Mouse (Mus musculus) liver, adult 2 months (tissue): ENCODE measurements around the gene Lsm12. TPM values are rescaled to one million over a fixed set of nuclear protein-coding genes. Genes with fewer than 3 reads are reported as not detected.

Source experiments
- DNase-seq: peaks from one replicate; pipeline ENCODE4 v3.0.0-alpha.2; 2011; ENCODE audit warnings: low read depth, low spot score; ENCODE audit errors: extremely low read depth
- H3K27ac ChIP-seq: fragments of 200-500 bp; replicated peaks from 2 replicates; pipeline ENCODE4 v1.5.1; 2012; ENCODE audit warnings: low read depth, mild to moderate bottlenecking, control low read depth, inconsistent platforms, low read length; ENCODE audit not compliant: insufficient read depth
- H3K27me3 ChIP-seq: fragments of 200-500 bp; 2 replicates; pipeline ENCODE4 v1.6.1; 2012; ENCODE audit warnings: mild to moderate bottlenecking, moderate library complexity, low read length, inconsistent platforms; ENCODE audit not compliant: control insufficient read depth, insufficient read depth
- H3K36me3 ChIP-seq: fragments of 200-500 bp; 2 replicates; pipeline ENCODE4 v1.6.1; 2012; ENCODE audit warnings: low read length, inconsistent platforms; ENCODE audit not compliant: control insufficient read depth, insufficient read depth
- H3K4me1 ChIP-seq: fragments of 200-500 bp; 2 replicates; pipeline ENCODE4 v1.6.1; 2011; ENCODE audit warnings: low read length; ENCODE audit not compliant: control insufficient read depth, insufficient read depth
- H3K4me3 ChIP-seq: fragments of 200-500 bp; 2 replicates; pipeline ENCODE4 v1.5.1; 2011; ENCODE audit warnings: low read depth, mild to moderate bottlenecking, control low read depth, low read length, moderate library complexity; ENCODE audit not compliant: insufficient read depth
- H3K79me2 ChIP-seq: fragments of 200-500 bp; 2 replicates; pipeline ENCODE4 v1.6.1; 2012; ENCODE audit warnings: inconsistent platforms, mild to moderate bottlenecking, low read length, moderate library complexity; ENCODE audit not compliant: control insufficient read depth, insufficient read depth
- H3K9ac ChIP-seq: fragments of 200-500 bp; 2 replicates; pipeline ENCODE4 v1.6.1; 2012; ENCODE audit warnings: low read depth, mild to moderate bottlenecking, control low read depth, inconsistent platforms, low read length
- CTCF ChIP-seq: fragments of 200-500 bp; IDR thresholded peaks from 2 replicates; pipeline ENCODE4 v1.5.1; 2011; ENCODE audit warnings: low read depth, low read length, control low read depth
- POLR2A ChIP-seq: fragments of 200-500 bp; IDR thresholded peaks from 2 replicates; pipeline ENCODE4 v1.6.1; 2011; ENCODE audit warnings: low read length, control low read depth; ENCODE audit not compliant: insufficient read depth; ENCODE audit errors: extremely low read depth
- WGBS: fragments of 180-500 bp; shearing (Covaris S2); methylation state at CpG from one replicate; pipeline ENCODE4 v1.1.7; 2018; 5-methylcytosine and 5-hydroxymethylcytosine counted together
- polyA plus RNA-seq: library from polyadenylated mRNA; depleted of rRNA; stranded (reverse); fragments of >200 nt; gene quantifications from 2 replicates; pipeline ENCODE4 v1.2.3, GENCODE M21; 2012
- total RNA-seq: library from RNA; depleted of rRNA; stranded (reverse); fragments of >200 nt; gene quantifications from 2 replicates; pipeline ENCODE4 v1.2.3, GENCODE M21; 2014

The Lsm12 gene
- total and polyA plus RNA-seq, 2 experiments: 11.4 to 24.5 TPM

DNA sequence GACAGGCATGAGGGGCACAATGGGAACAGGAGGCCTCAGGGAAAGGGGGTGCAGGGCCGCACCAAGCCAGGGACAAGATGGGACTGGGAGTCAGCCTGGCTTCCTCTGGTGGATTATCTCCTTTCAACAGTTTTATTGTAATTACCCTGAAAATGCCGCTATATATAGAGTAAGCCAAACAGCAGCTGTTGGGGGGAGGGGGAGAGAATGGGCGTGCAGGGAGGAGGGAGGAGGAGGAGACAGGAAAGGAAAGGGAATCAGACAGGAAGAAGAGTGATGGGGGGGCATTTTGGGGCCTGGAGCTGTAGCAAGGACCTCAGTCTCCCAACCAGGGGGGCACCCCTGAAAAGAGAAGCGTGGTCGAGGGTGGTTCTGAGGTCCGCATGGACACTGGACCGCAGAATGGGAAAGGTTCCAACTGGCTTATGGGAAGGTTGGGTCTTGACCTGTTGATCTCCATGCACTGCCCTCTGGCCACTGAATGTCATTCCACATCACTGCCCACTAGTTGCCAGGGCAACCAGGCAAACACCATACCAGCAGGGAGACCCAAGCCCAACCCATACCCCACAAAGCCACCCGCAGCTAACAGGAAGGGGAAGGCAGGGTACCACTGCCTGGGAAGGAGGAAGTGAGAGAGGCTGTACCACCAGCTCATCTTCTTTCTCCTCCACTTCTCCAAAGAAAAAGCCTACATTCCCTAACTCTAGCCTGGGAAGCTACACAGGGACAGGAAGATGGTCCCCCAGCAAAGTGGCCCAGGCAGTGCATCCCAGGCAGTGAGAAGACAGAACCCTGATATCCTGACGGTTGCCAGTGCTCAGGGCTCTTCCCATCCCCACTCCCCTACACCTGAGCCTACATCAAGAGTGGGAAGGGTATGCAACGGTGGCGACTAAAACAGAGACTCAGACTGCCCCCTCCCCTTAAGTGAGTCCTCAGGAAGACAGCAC lies 23.0 kb upstream of the Lsm12 start:
- WGBS: 49% methylated on average over 11 of the region's 11 CpGs
- DNase-seq: no peak
- Histone ChIP-seq H3K9ac (no peak overlapping the region), H3K27me3 (no peaks in the 10 kb centered on the region), H3K36me3 (peaks cover 5% of the 10 kb centered on the region), H3K4me3 (no peak overlapping the region), H3K27ac (no peak overlapping the region), H3K4me1 (peaks cover 23% of the 10 kb centered on the region), H3K79me2 (peaks cover 48% of the 10 kb centered on the region)
- TF ChIP-seq CTCF (no peak), POLR2A (no peak)

GRCm38 (mm10) chr11:102206481-102206880 lies 21.4 kb upstream of the Lsm12 start:
- WGBS: 94% methylated on average over 30 of the region's 30 CpGs
- H3K36me3 ChIP-seq: peaks cover 7% of the 10 kb centered on the region
- H3K4me1 ChIP-seq: peaks cover 17% of the 10 kb centered on the region
- no peak overlapping the region for H3K9ac ChIP-seq
- no peak overlapping the region for H3K4me3 ChIP-seq
- no peak overlapping the region for H3K27ac ChIP-seq
- peaks cover 42% of the 10 kb centered on the region for H3K79me2 ChIP-seq
- TF ChIP-seq POLR2A: no peak
- TF ChIP-seq CTCF: no peak
- no peaks in the 10 kb centered on the region for H3K27me3 ChIP-seq
- DNase-seq: no peak

GRCm38 (mm10) chr11:102201408-102201821 lies 16.3 kb upstream of the Lsm12 start:
- TF ChIP-seq POLR2A: no peak
- TF ChIP-seq CTCF: no peak
- Histone ChIP-seq H3K9ac (no peak overlapping the region), H3K4me3 (no peak overlapping the region), H3K79me2 (peaks cover 3% of the 10 kb centered on the region; the same call in 1 of the 2 replicates), H3K27me3 (no peaks in the 10 kb centered on the region), H3K36me3 (peaks cover 12% of the 10 kb centered on the region), H3K4me1 (no peaks in the 10 kb centered on the region), H3K27ac (no peak overlapping the region)
- 81% methylated on average over 12 of the region's 12 CpGs for WGBS
- no peak for DNase-seq

DNA sequence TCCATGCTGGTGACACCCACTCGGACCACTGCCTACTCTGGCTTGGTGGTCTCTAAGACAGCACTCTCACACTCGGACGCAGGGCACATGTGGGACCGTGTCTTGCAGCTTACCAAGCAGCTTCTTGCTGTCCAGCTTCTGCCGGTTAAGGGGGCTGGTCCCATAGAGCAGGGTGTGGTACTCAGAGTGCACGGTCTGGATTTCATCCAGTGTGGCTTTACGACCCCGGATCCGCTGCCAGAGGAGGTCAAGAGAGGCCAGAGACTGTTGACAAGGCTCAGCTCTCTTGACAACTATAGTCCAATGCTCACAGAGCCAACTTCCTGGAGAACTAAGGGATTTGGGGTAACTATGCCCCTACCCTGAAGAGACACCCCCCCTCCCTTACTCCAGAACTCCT lies 14.8 kb upstream of the Lsm12 start:
- TF ChIP-seq CTCF: no peak
- TF ChIP-seq POLR2A: no peak
- Histone ChIP-seq H3K27ac (no peak overlapping the region), H3K9ac (no peak overlapping the region), H3K36me3 (peaks cover 14% of the 10 kb centered on the region), H3K79me2 (no peaks in the 10 kb centered on the region), H3K4me1 (no peaks in the 10 kb centered on the region), H3K4me3 (no peak overlapping the region), H3K27me3 (no peaks in the 10 kb centered on the region)
- 62% methylated on average over 9 of the region's 9 CpGs for WGBS
- DNase-seq: no peak

- no peak overlapping the region for H3K4me3 ChIP-seq
- no peak for DNase-seq
- WGBS: 84% methylated on average over 6 of the region's 6 CpGs
- H3K27ac ChIP-seq: no peak overlapping the region
- H3K27me3 ChIP-seq: no peaks in the 10 kb centered on the region
- H3K79me2 ChIP-seq: no peaks in the 10 kb centered on the region
- H3K36me3 ChIP-seq: peaks cover 11% of the 10 kb centered on the region; the same call in 1 of the 2 replicates
- no peak overlapping the region for H3K9ac ChIP-seq
- no peak for TF ChIP-seq POLR2A
- no peak for TF ChIP-seq CTCF
- no peaks in the 10 kb centered on the region for H3K4me1 ChIP-seq
Measured at GRCm38 (mm10) chr11:102198245-102198644, 13.1 kb upstream of the Lsm12 start.
